Mouse (Mus musculus) intestine, embryonic 14.5 days (tissue): Measurements from ENCODE around the gene Smcp. TPM values are rescaled to one million over a fixed set of nuclear protein-coding genes. Genes with fewer than 3 reads are reported as not detected.

ENCODE experiments used
- ATAC-seq: fragments of 200-750 bp; cut with Nextera tagmentation; replicated peaks from 2 replicates; pipeline ENCODE4 v1.8.0; 2017; ENCODE audit warnings: low read depth, moderate number of reproducible peaks, moderate TSS enrichment, moderate library complexity; ENCODE audit not compliant: low FRiP score, low TSS enrichment
- DNase-seq: peaks from one replicate; pipeline ENCODE4 v3.0.0-alpha.2; 2018; ENCODE audit warnings: low spot score
- H3K27ac ChIP-seq: fragments of 300-500 bp; sonication (generic); 2 replicates; pipeline ENCODE4 v1.5.1; 2014; ENCODE audit warnings: low read depth, mild to moderate bottlenecking, control low read depth
- H3K27me3 ChIP-seq: fragments of 300-500 bp; sonication (generic); replicated peaks from 2 replicates; pipeline ENCODE4 v1.6.1; 2014; ENCODE audit warnings: low read length, control low read depth; ENCODE audit not compliant: control insufficient read depth, insufficient read depth
- H3K36me3 ChIP-seq: fragments of 300-500 bp; sonication (generic); 2 replicates; pipeline ENCODE4 v1.6.1; 2014; ENCODE audit warnings: low read length, control low read depth; ENCODE audit not compliant: control insufficient read depth, insufficient read depth
- H3K4me1 ChIP-seq: fragments of 300-500 bp; sonication (generic); replicated peaks from 2 replicates; pipeline ENCODE4 v1.6.1; 2014; ENCODE audit warnings: low read length, control low read depth, mixed read lengths; ENCODE audit not compliant: control insufficient read depth, insufficient read depth
- H3K4me2 ChIP-seq: fragments of 300-500 bp; sonication (generic); 2 replicates; pipeline ENCODE4 v1.6.1; 2014; ENCODE audit warnings: low read length
- H3K4me3 ChIP-seq: fragments of 300-500 bp; sonication (generic); 2 replicates; pipeline ENCODE4 v1.5.1; 2014; ENCODE audit warnings: low read depth, low read length, control low read depth, mixed read lengths
- H3K9ac ChIP-seq: fragments of 300-500 bp; sonication (generic); 2 replicates; pipeline ENCODE4 v1.6.1; 2014; ENCODE audit warnings: mild to moderate bottlenecking, low read length
- H3K9me3 ChIP-seq: fragments of 300-500 bp; sonication (generic); 2 replicates; pipeline ENCODE4 v1.6.1; 2016; ENCODE audit warnings: low read length, control low read depth; ENCODE audit not compliant: control insufficient read depth
- WGBS: fragments of 180-500 bp; shearing (Covaris S2); extraction: QIAGEN DNeasy Blood & Tissue Kit; methylation state at CpG from one replicate; pipeline ENCODE4 v1.1.7; 2014; 5-methylcytosine and 5-hydroxymethylcytosine counted together
- polyA plus RNA-seq: library from polyadenylated mRNA; unstranded; fragments of >200 nt; fragmentation: Nextera tagmentation; extraction: Ambion mirVana; gene quantifications from 2 replicates; pipeline ENCODE4 v1.2.1, GENCODE M21; 2014

Gene Smcp
- polyA plus RNA-seq = not detected in 2 replicates

DNA sequence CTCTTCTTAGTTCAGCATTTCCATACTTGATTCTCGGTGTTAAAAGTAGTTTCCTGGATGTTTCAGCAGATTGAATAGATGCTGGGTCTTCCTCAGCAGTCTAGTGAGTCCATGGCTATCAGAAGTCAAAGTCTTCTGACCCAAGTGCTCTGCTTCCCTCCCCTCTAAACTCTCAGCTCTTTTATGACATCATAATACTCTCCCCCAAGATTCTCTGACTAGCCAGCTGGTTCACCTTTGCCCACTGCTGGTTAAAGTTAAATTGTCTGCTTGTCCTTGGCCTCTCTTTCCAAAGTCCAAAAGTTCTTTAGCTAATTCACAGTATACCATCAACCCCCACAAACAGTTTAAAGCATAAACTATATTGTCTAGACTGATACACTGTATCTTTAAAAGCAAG, at the start of gene Smcp:
Gene Smcp, minus strand, starts transcription at position 140 of the 400 bp plus-strand sequence.
- H3K27ac ChIP-seq = no peak within 1 kb of the TSS
- no peak within 1 kb of the TSS for H3K4me2 ChIP-seq
- no peak within 1 kb of the TSS for H3K4me3 ChIP-seq
- no peak within 1 kb of the TSS for H3K9ac ChIP-seq
- 91% methylated on average over 1 of the region's 1 CpGs for WGBS
- ATAC-seq (no peak), DNase-seq (no peak)
- H3K27me3 ChIP-seq = no peaks in the 10 kb centered on the region
- H3K9me3 ChIP-seq = no peaks in the 10 kb centered on the region
- H3K4me1 ChIP-seq = no peaks in the 10 kb centered on the region
- no peaks in the 10 kb centered on the region for H3K36me3 ChIP-seq

DNA sequence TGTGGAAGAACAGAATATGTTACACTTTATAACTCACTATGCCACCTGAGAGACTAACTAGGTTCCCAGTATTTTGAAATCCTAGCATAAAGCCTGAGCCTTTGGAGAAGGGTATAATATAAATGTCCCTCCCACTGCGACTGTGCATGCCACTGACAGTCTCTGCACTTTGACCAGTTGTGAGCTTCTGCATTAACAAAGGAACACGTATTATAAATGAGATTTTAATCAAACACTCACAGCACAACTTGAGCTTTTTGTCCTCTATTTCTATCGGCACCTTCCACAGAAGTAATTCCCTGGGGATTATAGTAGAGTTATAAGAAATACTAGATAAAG, 49.8 kb upstream of the Smcp start:
- H3K9ac ChIP-seq = no peak overlapping the region
- WGBS = 77% methylated on average over 3 of the region's 3 CpGs
- no peak overlapping the region for H3K4me2 ChIP-seq
- H3K27me3 ChIP-seq = no peaks in the 10 kb centered on the region
- ATAC-seq = no peak
- H3K36me3 ChIP-seq = no peaks in the 10 kb centered on the region
- no peaks in the 10 kb centered on the region for H3K9me3 ChIP-seq
- no peaks in the 10 kb centered on the region for H3K4me1 ChIP-seq
- DNase-seq = no peak
- H3K4me3 ChIP-seq = no peak overlapping the region
- H3K27ac ChIP-seq = no peak overlapping the region

DNA sequence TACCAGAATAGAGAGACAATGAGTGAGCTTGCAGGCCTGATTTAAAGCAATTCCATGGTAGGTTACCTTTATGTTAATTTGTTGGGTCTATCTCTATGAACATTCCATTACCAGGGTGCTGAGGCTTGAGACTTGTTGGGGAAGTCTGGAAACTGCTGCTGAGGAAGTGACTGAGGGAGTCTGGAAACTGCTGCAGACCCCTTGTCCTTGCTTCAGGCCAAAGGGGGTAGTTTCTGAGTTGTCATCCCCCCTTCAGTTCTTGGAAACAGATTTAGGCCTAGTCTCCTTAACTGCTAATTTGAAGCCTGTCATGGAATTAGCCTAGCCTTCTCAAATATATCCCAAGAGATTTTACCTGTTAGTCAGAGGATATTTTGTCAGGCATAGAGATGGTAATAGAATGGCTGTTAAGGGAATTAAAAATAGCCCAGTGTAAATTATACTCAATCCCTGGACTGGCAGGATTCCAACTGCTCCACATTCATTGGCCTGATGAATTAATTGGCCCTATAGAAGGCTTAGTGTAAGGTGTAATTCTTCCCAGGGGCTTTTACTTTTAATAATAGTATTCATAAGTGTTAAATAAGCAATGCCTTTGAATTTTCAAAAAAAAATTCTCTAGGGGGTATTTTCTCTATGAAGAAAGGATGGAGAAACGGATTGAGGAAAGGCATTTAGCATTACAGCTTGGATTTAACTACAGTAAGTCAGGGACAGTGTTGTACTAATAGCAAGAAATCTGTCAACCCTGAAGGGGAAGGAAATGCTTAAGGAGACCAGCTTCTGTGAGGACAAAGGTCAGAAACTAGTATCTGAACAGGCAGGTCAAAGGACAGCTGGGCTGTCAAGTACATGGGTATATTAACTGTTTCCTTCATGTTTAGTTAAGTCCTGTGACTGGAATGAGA, 49.2 kb upstream of the Smcp start:
- H3K4me2 ChIP-seq = no peak overlapping the region
- ATAC-seq = no peak
- H3K27ac ChIP-seq = no peak overlapping the region
- H3K4me1 ChIP-seq = no peaks in the 10 kb centered on the region
- no peak overlapping the region for H3K4me3 ChIP-seq
- no peaks in the 10 kb centered on the region for H3K36me3 ChIP-seq
- no peaks in the 10 kb centered on the region for H3K27me3 ChIP-seq
- H3K9me3 ChIP-seq = no peaks in the 10 kb centered on the region
- no peak overlapping the region for H3K9ac ChIP-seq
- DNase-seq = no peak
- 58% methylated on average over 1 of the region's 1 CpGs for WGBS

DNA sequence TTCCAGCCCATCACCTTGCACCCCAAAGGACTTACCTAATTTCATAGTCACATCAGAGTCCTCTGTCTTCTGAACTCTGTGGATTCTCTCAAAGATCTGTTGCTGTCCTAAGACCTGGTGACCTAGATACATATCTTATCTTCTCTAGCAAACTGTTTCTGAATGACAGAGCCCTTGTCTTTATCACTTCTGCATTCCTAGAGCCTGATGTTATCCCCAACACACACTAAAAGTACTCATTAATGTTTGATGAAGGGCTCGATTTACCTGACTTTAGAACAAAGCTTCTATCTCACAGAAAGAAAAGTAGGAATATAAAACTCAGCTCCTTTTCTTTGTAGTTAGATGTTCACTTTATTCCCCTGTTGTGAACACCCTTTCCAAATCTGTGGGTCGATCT, 32.8 kb upstream of the Smcp start, which contains the start of gene Lce6a:
Gene Lce6a, minus strand, starts transcription at position 101 of the 400 bp plus-strand sequence.
- 60% methylated on average over 2 of the region's 2 CpGs for WGBS
- Histone ChIP-seq H3K9me3 (no peaks in the 10 kb centered on the region), H3K27ac (no peak within 1 kb of the TSS), H3K4me1 (no peaks in the 10 kb centered on the region), H3K4me2 (no peak within 1 kb of the TSS), H3K4me3 (no peak within 1 kb of the TSS), H3K9ac (no peak within 1 kb of the TSS), H3K36me3 (no peaks in the 10 kb centered on the region), H3K27me3 (no peaks in the 10 kb centered on the region)
- DNase-seq (no peak), ATAC-seq (no peak)

DNA sequence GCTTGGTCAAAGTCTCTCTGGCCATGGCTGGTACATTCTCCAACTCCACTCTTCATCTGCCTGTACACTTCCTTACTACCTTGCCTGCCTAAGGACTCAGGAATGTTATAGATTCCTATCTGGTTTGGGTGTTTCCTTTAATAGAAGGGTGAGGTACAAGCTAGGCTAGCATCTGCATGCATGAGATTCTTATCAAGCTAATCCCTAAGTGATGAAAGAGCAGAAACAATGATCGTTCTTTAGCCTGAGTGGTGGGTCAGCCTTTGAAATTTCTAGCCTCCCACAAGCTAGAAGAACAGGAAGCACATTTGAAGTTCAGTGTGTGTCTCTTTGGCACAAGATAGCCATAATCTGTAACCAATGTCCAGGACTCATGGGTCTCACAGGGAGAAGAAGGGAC, 21.0 kb upstream of the Smcp start:
- no peaks in the 10 kb centered on the region for H3K27me3 ChIP-seq
- no peaks in the 10 kb centered on the region for H3K9me3 ChIP-seq
- DNase-seq (no peak), ATAC-seq (no peak)
- no peak overlapping the region for H3K4me2 ChIP-seq
- no peaks in the 10 kb centered on the region for H3K4me1 ChIP-seq
- no peaks in the 10 kb centered on the region for H3K36me3 ChIP-seq
- H3K9ac ChIP-seq = no peak overlapping the region
- no peak overlapping the region for H3K27ac ChIP-seq
- 35% methylated on average over 1 of the region's 1 CpGs for WGBS
- no peak overlapping the region for H3K4me3 ChIP-seq

DNA sequence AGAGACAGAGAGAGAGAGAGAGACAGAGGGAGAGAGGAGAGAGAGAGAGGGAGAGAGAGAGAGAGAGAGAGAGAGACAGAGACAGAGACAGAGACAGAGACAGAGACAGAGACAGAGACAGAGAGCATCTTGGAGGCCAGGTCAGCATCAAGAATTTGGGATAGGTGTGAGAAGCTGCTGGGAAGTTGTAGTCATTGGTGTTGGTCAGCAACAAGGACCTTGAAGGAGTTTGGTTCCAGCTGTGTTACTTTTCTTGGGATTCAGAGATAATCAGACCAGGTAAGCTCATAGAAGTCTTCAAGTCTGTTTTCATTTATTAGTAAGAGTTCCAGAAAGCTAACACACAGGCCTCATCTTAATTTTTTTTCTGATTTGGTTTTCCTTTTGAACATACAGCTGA, 18.6 kb upstream of the Smcp start, which contains the start of gene 2210017I01Rik:
Gene 2210017I01Rik, minus strand, starts transcription at position 101 of the 400 bp plus-strand sequence.
- Histone ChIP-seq H3K9me3 (no peaks in the 10 kb centered on the region), H3K4me3 (no peak within 1 kb of the TSS), H3K4me2 (no peak within 1 kb of the TSS), H3K4me1 (no peaks in the 10 kb centered on the region), H3K27me3 (no peaks in the 10 kb centered on the region), H3K9ac (no peak within 1 kb of the TSS), H3K36me3 (no peaks in the 10 kb centered on the region), H3K27ac (no peak within 1 kb of the TSS)
- no peak for ATAC-seq
- no peak for DNase-seq

DNA sequence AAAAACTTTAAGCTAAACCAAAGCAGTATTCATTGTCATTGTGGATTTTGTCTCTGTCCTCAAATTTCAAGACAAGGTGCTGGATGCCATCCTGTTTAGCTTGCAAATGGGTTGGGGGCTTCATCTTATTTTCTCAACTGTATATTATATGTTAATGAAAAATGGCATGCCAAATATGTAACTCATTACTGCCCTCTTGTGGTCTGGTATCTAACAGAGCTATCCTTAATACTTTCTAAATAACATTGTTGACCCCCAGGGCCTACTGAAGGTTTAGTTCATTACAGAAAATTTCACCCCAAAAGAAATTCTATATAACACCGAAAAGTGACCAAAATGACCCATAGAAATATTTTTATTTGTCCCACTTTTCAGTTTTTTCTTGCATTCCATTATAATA, 13.4 kb upstream of the Smcp start:
- H3K4me1 ChIP-seq = no peaks in the 10 kb centered on the region
- no peak overlapping the region for H3K4me2 ChIP-seq
- H3K9ac ChIP-seq = no peak overlapping the region
- no peaks in the 10 kb centered on the region for H3K27me3 ChIP-seq
- DNase-seq = no peak
- H3K9me3 ChIP-seq = no peaks in the 10 kb centered on the region
- no peak for ATAC-seq
- no peak overlapping the region for H3K27ac ChIP-seq
- H3K4me3 ChIP-seq = no peak overlapping the region
- 40% methylated on average over 1 of the region's 1 CpGs for WGBS
- H3K36me3 ChIP-seq = no peaks in the 10 kb centered on the region

DNA sequence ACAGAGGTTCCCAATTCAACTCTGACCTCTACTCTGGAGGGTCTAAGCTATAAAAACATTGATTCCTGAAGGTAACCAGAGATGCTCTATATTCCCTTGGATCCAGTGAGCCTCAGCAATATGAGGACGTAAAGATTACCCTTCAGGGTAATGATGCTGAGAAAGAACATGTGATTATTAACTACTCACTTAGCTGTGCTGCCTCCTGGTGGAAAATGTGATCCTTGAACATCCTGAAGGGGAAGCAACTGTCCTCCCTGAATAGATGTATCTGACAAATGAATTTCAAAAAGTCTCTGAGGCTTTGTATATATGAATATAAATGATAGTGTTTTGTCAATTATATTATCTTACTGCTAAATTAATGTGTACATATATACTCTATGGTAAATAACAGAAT, 11.7 kb upstream of the Smcp start:
- Histone ChIP-seq H3K27ac (no peak overlapping the region), H3K36me3 (no peaks in the 10 kb centered on the region), H3K4me1 (no peaks in the 10 kb centered on the region), H3K9ac (no peak overlapping the region), H3K9me3 (no peaks in the 10 kb centered on the region), H3K4me3 (no peak overlapping the region), H3K4me2 (no peak overlapping the region), H3K27me3 (no peaks in the 10 kb centered on the region)
- 35% methylated on average over 1 of the region's 1 CpGs for WGBS
- ATAC-seq (no peak), DNase-seq (no peak)

DNA sequence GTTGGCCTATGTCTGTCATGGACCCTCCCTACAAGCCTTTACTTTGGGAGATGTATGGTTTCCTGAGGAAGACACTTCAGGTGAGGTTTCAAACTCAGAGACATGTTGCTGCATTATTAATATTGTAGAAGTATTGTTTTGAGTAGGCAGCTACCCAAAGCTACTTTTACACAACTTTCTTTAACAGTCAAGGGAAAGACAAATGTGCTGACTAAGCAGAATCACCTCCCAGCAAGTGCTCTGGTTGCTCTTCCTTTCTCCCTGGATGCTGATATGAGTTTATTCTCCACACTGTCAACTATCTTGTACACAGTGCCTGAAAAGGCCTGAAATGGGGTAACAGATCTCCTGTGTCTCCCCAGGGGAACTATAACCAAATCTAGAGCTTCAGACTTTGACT, 11.2 kb upstream of the Smcp start:
- Histone ChIP-seq H3K4me3 (no peak overlapping the region), H3K9ac (no peak overlapping the region), H3K4me1 (no peaks in the 10 kb centered on the region), H3K4me2 (no peak overlapping the region), H3K36me3 (no peaks in the 10 kb centered on the region), H3K9me3 (no peaks in the 10 kb centered on the region), H3K27ac (no peak overlapping the region), H3K27me3 (no peaks in the 10 kb centered on the region)
- ATAC-seq = no peak
- DNase-seq = no peak
